Mouse (Mus musculus): ENCODE results near the gene Foxp4.
A peak's percentile ranks its signal among the peaks of the same experiment; 100 is the strongest.

Foxp4 gene

GRCm38 (mm10) chr17:47929431-47929830 lies 5.0 kb upstream of the Foxp4 start:
- ATAC-seq (ENCODE audit: low TSS enrichment): no peak

GRCm38 (mm10) chr17:47925988-47926387 lies 1.5 kb upstream of the Foxp4 start:
- ATAC-seq (ENCODE audit: low TSS enrichment): no peak

GRCm38 (mm10) chr17:47925340-47925926 lies 988 bp upstream of the Foxp4 start:
- ATAC-seq (ENCODE audit: low TSS enrichment): no peak

- peak; percentile 9; the same call in 1 of the 2 replicates for ATAC-seq (ENCODE audit: low TSS enrichment)
Observed at GRCm38 (mm10) chr17:47923678-47924382, 615 bp downstream of the Foxp4 start.

GRCm38 (mm10) chr17:47923011-47923677 lies 1.3 kb downstream of the Foxp4 start:
- ATAC-seq (ENCODE audit: low TSS enrichment): no peak

- no peak for ATAC-seq (ENCODE audit: low TSS enrichment)
Observed at GRCm38 (mm10) chr17:47922579-47922978, 1.9 kb downstream of the Foxp4 start.

- no peak for ATAC-seq (ENCODE audit: low TSS enrichment)
Observed at GRCm38 (mm10) chr17:47922116-47922515, 2.3 kb downstream of the Foxp4 start.

- ATAC-seq (ENCODE audit: low TSS enrichment): no peak
Observed at GRCm38 (mm10) chr17:47921136-47921665, 3.2 kb downstream of the Foxp4 start.

GRCm38 (mm10) chr17:47919826-47920225 lies 4.6 kb downstream of the Foxp4 start:
- no peak for ATAC-seq (ENCODE audit: low TSS enrichment)

- no peak for ATAC-seq (ENCODE audit: low TSS enrichment)
Observed at GRCm38 (mm10) chr17:47917907-47918306, 6.5 kb downstream of the Foxp4 start.

GRCm38 (mm10) chr17:47917212-47917611 lies 7.2 kb downstream of the Foxp4 start:
- no peak for ATAC-seq (ENCODE audit: low TSS enrichment)

- ATAC-seq (ENCODE audit: low TSS enrichment): no peak
Observed at GRCm38 (mm10) chr17:47914676-47915219, 9.7 kb downstream of the Foxp4 start.

- no peak for ATAC-seq (ENCODE audit: low TSS enrichment)
Observed at GRCm38 (mm10) chr17:47909091-47910001, 15.1 kb downstream of the Foxp4 start.

GRCm38 (mm10) chr17:47908079-47908478 lies 16.4 kb downstream of the Foxp4 start:
- ATAC-seq (ENCODE audit: low TSS enrichment): peak; percentile 55; the same call in 1 of the 2 replicates

- no peak for ATAC-seq (ENCODE audit: low TSS enrichment)
Observed at GRCm38 (mm10) chr17:47907366-47907920, 17.0 kb downstream of the Foxp4 start.

GRCm38 (mm10) chr17:47903846-47904680 lies 20.4 kb downstream of the Foxp4 start:
- ATAC-seq (ENCODE audit: low TSS enrichment): no peak

- no peak for ATAC-seq (ENCODE audit: low TSS enrichment)
Observed at GRCm38 (mm10) chr17:47901782-47902181, 22.7 kb downstream of the Foxp4 start.

- no peak for ATAC-seq (ENCODE audit: low TSS enrichment)
Observed at GRCm38 (mm10) chr17:47900716-47901115, 23.7 kb downstream of the Foxp4 start.

GRCm38 (mm10) chr17:47899156-47899555 lies 25.3 kb downstream of the Foxp4 start:
- ATAC-seq (ENCODE audit: low TSS enrichment): no peak

All from frontal cortex, adult (tissue).